Comparison of ENCODE assay signal across 16 mouse cellular contexts in genomic region chr11:50746508-50746907, GRCm38 (mm10).
A peak's percentile ranks its signal among the peaks of the same experiment; 100 is the strongest.
DNase-seq lines count a peak whose midpoint lies in the region; ATAC-seq and TF ChIP-seq lines count a peak whose summit lies in the region.
"Had no signal": no experiment of that assay in that cellular context is flagged by ENCODE, and none has a peak within 500 bp of the region (broad histone marks: within the 10 kb centered on the region; RNA-seq: fewer than 3 reads in every experiment).

No protein-coding gene starts in this region.

- no peak overlapping the region for H3K27ac ChIP-seq in embryonic facial prominence, embryonic 14.5 days (replicated peaks; ENCODE audit: low read depth, low read length)
- H3K27ac ChIP-seq in limb, embryonic 15.5 days, result no peak overlapping the region
- no peak overlapping the region for H3K27ac ChIP-seq in midbrain, postnatal 0 days (ENCODE audit: low read depth, low read length)
- H3K27ac ChIP-seq in midbrain, embryonic 11.5 days (ENCODE audit: low read depth, low read length), result no peak overlapping the region
- H3K27ac ChIP-seq: gastrocnemius, adult 2 months; hindbrain, embryonic 13.5 days; liver, embryonic 15.5 days had no signal

- 50% methylated on average over 2 of the region's 2 CpGs for WGBS in embryonic facial prominence, embryonic 14.5 days
- WGBS in limb, embryonic 15.5 days, result 40% methylated on average over 2 of the region's 2 CpGs
- WGBS in midbrain, postnatal 0 days, result 45% methylated on average over 2 of the region's 2 CpGs
- 64% methylated on average over 2 of the region's 2 CpGs for WGBS in midbrain, embryonic 11.5 days

- H3K9me3 ChIP-seq in embryonic facial prominence, embryonic 14.5 days (ENCODE audit: control insufficient read depth, low read length), result no peaks in the 10 kb centered on the region
- H3K9me3 ChIP-seq in limb, embryonic 15.5 days, result no peaks in the 10 kb centered on the region
- H3K9me3 ChIP-seq in midbrain, postnatal 0 days (ENCODE audit: low read length), result no peaks in the 10 kb centered on the region
- H3K9me3 ChIP-seq in midbrain, embryonic 11.5 days (ENCODE audit: control insufficient read depth, low read length), result no peaks in the 10 kb centered on the region
- H3K9me3 ChIP-seq: hindbrain, embryonic 13.5 days; liver, embryonic 15.5 days had no signal

- intact Hi-C loops in gastrocnemius, postnatal 14 days (cut with DNase I; ENCODE audit: low total_unique reads), result no loop called here

- no peak for TF ChIP-seq CTCF in midbrain, postnatal 0 days (IDR thresholded peaks at IDR 0.05)

- peak; percentile 42 for DNase-seq in gastrocnemius, postnatal 14 days
- DNase-seq in gastrocnemius, postnatal 25 days, result no peak
- DNase-seq in embryonic facial prominence, embryonic 14.5 days (ENCODE audit: low spot score), result peak; percentile 68
- peak; percentile 63 for DNase-seq in lung, postnatal 36 days
- no peak for DNase-seq in midbrain, postnatal 0 days (ENCODE audit: low spot score)
- no peak for DNase-seq in midbrain, embryonic 11.5 days (ENCODE audit: low spot score, missing footprints)
- DNase-seq in layer of hippocampus, adult 9-11 months, result no peak
- DNase-seq: adrenal gland, adult 8-10 months; cerebellum, postnatal 25 days; forebrain, postnatal 0 days; gastrocnemius, adult 2 months; thymus, postnatal 25 days had no signal

- no peaks in the 10 kb centered on the region for H3K27me3 ChIP-seq in embryonic facial prominence, embryonic 14.5 days (replicated peaks; ENCODE audit: control insufficient read depth, insufficient read depth, low read length)
- no peaks in the 10 kb centered on the region for H3K27me3 ChIP-seq in limb, embryonic 15.5 days
- no peaks in the 10 kb centered on the region for H3K27me3 ChIP-seq in midbrain, postnatal 0 days (ENCODE audit: insufficient read depth, low read length)
- no peaks in the 10 kb centered on the region for H3K27me3 ChIP-seq in midbrain, embryonic 11.5 days (ENCODE audit: control insufficient read depth, insufficient read depth, low read length)
- H3K27me3 ChIP-seq: hindbrain, embryonic 13.5 days; liver, embryonic 15.5 days had no signal

- H3K9ac ChIP-seq in embryonic facial prominence, embryonic 14.5 days (ENCODE audit: low read depth, low read length), result no peak overlapping the region
- H3K9ac ChIP-seq in limb, embryonic 15.5 days, result no peak overlapping the region
- H3K9ac ChIP-seq in midbrain, postnatal 0 days (replicated peaks; ENCODE audit: low read length, poor library complexity, severe bottlenecking), result no peak overlapping the region
- no peak overlapping the region for H3K9ac ChIP-seq in midbrain, embryonic 11.5 days (ENCODE audit: low read length)
- H3K9ac ChIP-seq: forebrain, postnatal 0 days; hindbrain, embryonic 13.5 days; liver, embryonic 15.5 days had no signal

- H3K4me3 ChIP-seq in embryonic facial prominence, embryonic 14.5 days (ENCODE audit: low read depth, low read length), result no peak overlapping the region
- H3K4me3 ChIP-seq in limb, embryonic 15.5 days, result no peak overlapping the region
- H3K4me3 ChIP-seq in midbrain, postnatal 0 days (ENCODE audit: low read depth, low read length), result no peak overlapping the region
- H3K4me3 ChIP-seq in midbrain, embryonic 11.5 days (ENCODE audit: low read depth, low read length), result no peak overlapping the region
- H3K4me3 ChIP-seq: erythroblast, embryonic 14.5 days; gastrocnemius, adult 2 months; hindbrain, embryonic 13.5 days; liver, embryonic 15.5 days had no signal

- no peaks in the 10 kb centered on the region for H3K36me3 ChIP-seq in embryonic facial prominence, embryonic 14.5 days (ENCODE audit: control insufficient read depth, insufficient read depth, low read length)
- H3K36me3 ChIP-seq in limb, embryonic 15.5 days, result no peaks in the 10 kb centered on the region
- no peaks in the 10 kb centered on the region for H3K36me3 ChIP-seq in midbrain, postnatal 0 days (ENCODE audit: insufficient read depth, low read length)
- no peaks in the 10 kb centered on the region for H3K36me3 ChIP-seq in midbrain, embryonic 11.5 days (ENCODE audit: control insufficient read depth, insufficient read depth, low read length)
- H3K36me3 ChIP-seq: hindbrain, embryonic 13.5 days; liver, embryonic 15.5 days had no signal

- peaks cover 20% of the 10 kb centered on the region for H3K4me1 ChIP-seq in embryonic facial prominence, embryonic 14.5 days (ENCODE audit: control insufficient read depth, insufficient read depth, low read length)
- H3K4me1 ChIP-seq in limb, embryonic 15.5 days, result peaks cover 16% of the 10 kb centered on the region
- H3K4me1 ChIP-seq in midbrain, postnatal 0 days (ENCODE audit: insufficient read depth, low read length), result no peaks in the 10 kb centered on the region
- H3K4me1 ChIP-seq in midbrain, embryonic 11.5 days (ENCODE audit: control insufficient read depth, insufficient read depth, low read length), result peaks cover 3% of the 10 kb centered on the region; the same call in 1 of the 2 replicates
- H3K4me1 ChIP-seq: liver, embryonic 15.5 days had no signal

- peak; percentile 72 for ATAC-seq in embryonic facial prominence, embryonic 14.5 days (ENCODE audit: low read depth)
- peak; percentile 32; the same call in 1 of the 2 replicates for ATAC-seq in limb, embryonic 15.5 days (ENCODE audit: insufficient number of reproducible peaks, low FRiP score, low TSS enrichment, low read depth)
- ATAC-seq in midbrain, postnatal 0 days (ENCODE audit: low FRiP score), result no peak; the same call in 1 of the 2 replicates
- ATAC-seq in midbrain, embryonic 11.5 days (ENCODE audit: low FRiP score), result no peak
- ATAC-seq: forebrain, postnatal 0 days had no signal

- H3K4me2 ChIP-seq in embryonic facial prominence, embryonic 14.5 days (ENCODE audit: low read depth, low read length), result no peak overlapping the region
- H3K4me2 ChIP-seq in limb, embryonic 15.5 days, result no peak overlapping the region
- no peak overlapping the region for H3K4me2 ChIP-seq in midbrain, postnatal 0 days (ENCODE audit: low read depth, low read length, poor library complexity, severe bottlenecking)
- no peak overlapping the region for H3K4me2 ChIP-seq in midbrain, embryonic 11.5 days
- H3K4me2 ChIP-seq: hindbrain, embryonic 13.5 days; liver, embryonic 15.5 days had no signal

Comparison
In these comparisons a context has a peak if more than half of its experiments do, and no peak if none do; other contexts are left out.
1. DNase-seq: peak in gastrocnemius, postnatal 14 days (single experiment), embryonic facial prominence, embryonic 14.5 days (single experiment) and lung, postnatal 36 days (single experiment); none in gastrocnemius, postnatal 25 days (single experiment), midbrain, postnatal 0 days (single experiment), midbrain, embryonic 11.5 days (single experiment) and layer of hippocampus, adult 9-11 months (single experiment).
2. ATAC-seq: peak in embryonic facial prominence, embryonic 14.5 days (single experiment) and limb, embryonic 15.5 days (single experiment); none in midbrain, postnatal 0 days (single experiment) and midbrain, embryonic 11.5 days (single experiment).